Mouse (Mus musculus) hindbrain, embryonic 12.5 days (tissue): Measurements from ENCODE around the gene Abr. TPM values are rescaled to one million over a fixed set of nuclear protein-coding genes. Genes with fewer than 3 reads are reported as not detected.

Experiments used
- ATAC-seq: fragments of 200-750 bp; cut with Nextera tagmentation; 2 replicates; pipeline ENCODE4 v1.8.0; 2017; ENCODE audit warnings: moderate TSS enrichment; ENCODE audit not compliant: low FRiP score
- H3K27ac ChIP-seq: fragments of 300-500 bp; sonication (generic); 2 replicates; pipeline ENCODE4 v1.5.1; 2016; ENCODE audit warnings: mild to moderate bottlenecking
- H3K27me3 ChIP-seq: fragments of 300-500 bp; sonication (generic); 2 replicates; pipeline ENCODE4 v1.6.1; 2016; ENCODE audit warnings: mild to moderate bottlenecking
- H3K36me3 ChIP-seq: fragments of 300-500 bp; sonication (generic); 2 replicates; pipeline ENCODE4 v1.6.1; 2016; ENCODE audit warnings: mild to moderate bottlenecking
- H3K4me1 ChIP-seq: fragments of 300-500 bp; sonication (generic); 2 replicates; pipeline ENCODE4 v1.6.1; 2016
- H3K4me2 ChIP-seq: fragments of 300-500 bp; sonication (generic); replicated peaks from 2 replicates; pipeline ENCODE4 v1.6.1; 2016; ENCODE audit warnings: mild to moderate bottlenecking
- H3K4me3 ChIP-seq: fragments of 300-500 bp; sonication (generic); 2 replicates; pipeline ENCODE4 v1.5.1; 2016; ENCODE audit warnings: mild to moderate bottlenecking
- H3K9ac ChIP-seq: fragments of 300-500 bp; sonication (generic); 2 replicates; pipeline ENCODE4 v1.6.1; 2016; ENCODE audit warnings: mild to moderate bottlenecking, moderate library complexity
- H3K9me3 ChIP-seq: fragments of 300-500 bp; sonication (generic); replicated peaks from 2 replicates; pipeline ENCODE4 v1.6.1; 2016; ENCODE audit warnings: mild to moderate bottlenecking
- WGBS: fragments of 180-500 bp; shearing (Covaris S2); methylation state at CpG from one replicate; pipeline ENCODE4 v1.1.7; 2016; 5-methylcytosine and 5-hydroxymethylcytosine counted together
- polyA plus RNA-seq: library from polyadenylated mRNA; unstranded; fragments of >200 nt; fragmentation: Nextera tagmentation; extraction: Ambion mirVana; gene quantifications from 2 replicates; pipeline ENCODE4 v1.2.1, GENCODE M21; 2016

Gene Abr
- polyA plus RNA-seq, 1 experiment from 2014 or later = 85.3 TPM

- Histone ChIP-seq H3K4me1 (peaks cover 51% of the 10 kb centered on the region), H3K27me3 (no peaks in the 10 kb centered on the region), H3K9me3 (no peaks in the 10 kb centered on the region), H3K27ac (peak overlapping the region; percentile 98), H3K4me2 (peak overlapping the region; percentile 86), H3K36me3 (no peaks in the 10 kb centered on the region), H3K4me3 (peak overlapping the region; percentile 63), H3K9ac (peak overlapping the region; percentile 84)
- ATAC-seq = peak; percentile 75
- WGBS = under 1% methylated on average over 60 of the region's 67 CpGs
Observed at GRCm38 (mm10) chr11:76494360-76495126, 127.6 kb downstream of the Abr start.

- Histone ChIP-seq H3K4me2 (peak overlapping the region; percentile 86), H3K9me3 (no peaks in the 10 kb centered on the region), H3K4me1 (peaks cover 56% of the 10 kb centered on the region), H3K27me3 (no peaks in the 10 kb centered on the region), H3K27ac (peak overlapping the region; percentile 98), H3K9ac (peak overlapping the region; percentile 84), H3K36me3 (no peaks in the 10 kb centered on the region), H3K4me3 (peak overlapping the region; percentile 63)
- peak; percentile 47 for ATAC-seq
- 3% methylated on average over 6 of the region's 6 CpGs for WGBS
Observed at GRCm38 (mm10) chr11:76493811-76494274, 128.3 kb downstream of the Abr start.

- peak overlapping the region; percentile 33; the same call in 1 of the 2 replicates for H3K9ac ChIP-seq
- H3K4me3 ChIP-seq = peak overlapping the region; percentile 63
- H3K4me1 ChIP-seq = peaks cover 56% of the 10 kb centered on the region
- no peaks in the 10 kb centered on the region for H3K27me3 ChIP-seq
- peak overlapping the region; percentile 98; the same call in 1 of the 2 replicates for H3K27ac ChIP-seq
- H3K36me3 ChIP-seq = no peaks in the 10 kb centered on the region
- ATAC-seq = no peak
- H3K9me3 ChIP-seq = no peaks in the 10 kb centered on the region
- 78% methylated on average over 4 of the region's 4 CpGs for WGBS
- H3K4me2 ChIP-seq = peak overlapping the region; percentile 86
Observed at GRCm38 (mm10) chr11:76493167-76493566, 128.9 kb downstream of the Abr start.

- no peak for ATAC-seq
- H3K27me3 ChIP-seq = no peaks in the 10 kb centered on the region
- H3K27ac ChIP-seq = no peak overlapping the region
- no peak overlapping the region for H3K4me2 ChIP-seq
- no peaks in the 10 kb centered on the region for H3K9me3 ChIP-seq
- H3K4me1 ChIP-seq = peaks cover 56% of the 10 kb centered on the region
- no peaks in the 10 kb centered on the region for H3K36me3 ChIP-seq
- 88% methylated on average over 9 of the region's 9 CpGs for WGBS
- H3K9ac ChIP-seq = no peak overlapping the region
- no peak overlapping the region for H3K4me3 ChIP-seq
Observed at GRCm38 (mm10) chr11:76491817-76492216, 130.3 kb downstream of the Abr start.

GRCm38 (mm10) chr11:76489407-76489806 lies 132.7 kb downstream of the Abr start:
- ATAC-seq = no peak
- Histone ChIP-seq H3K36me3 (0 out of 2 replicates have a peak, but pooled peaks cover 4% of the 10 kb centered on the region), H3K4me3 (no peak overlapping the region), H3K27ac (no peak overlapping the region), H3K4me1 (peaks cover 58% of the 10 kb centered on the region), H3K9ac (no peak overlapping the region), H3K9me3 (no peaks in the 10 kb centered on the region), H3K27me3 (no peaks in the 10 kb centered on the region), H3K4me2 (no peak overlapping the region)
- 76% methylated on average over 6 of the region's 6 CpGs for WGBS

GRCm38 (mm10) chr11:76487024-76487423 lies 135.1 kb downstream of the Abr start:
- Histone ChIP-seq H3K4me1 (peaks cover 40% of the 10 kb centered on the region), H3K27me3 (no peaks in the 10 kb centered on the region), H3K9me3 (no peaks in the 10 kb centered on the region), H3K9ac (no peak overlapping the region), H3K4me3 (no peak overlapping the region), H3K36me3 (0 out of 2 replicates have a peak, but pooled peaks cover 4% of the 10 kb centered on the region), H3K27ac (no peak overlapping the region), H3K4me2 (no peak overlapping the region)
- ATAC-seq = no peak
- 90% methylated on average over 5 of the region's 5 CpGs for WGBS

- Histone ChIP-seq H3K4me1 (peaks cover 18% of the 10 kb centered on the region), H3K27me3 (no peaks in the 10 kb centered on the region), H3K9me3 (no peaks in the 10 kb centered on the region), H3K9ac (no peak overlapping the region), H3K4me2 (no peak overlapping the region), H3K27ac (no peak overlapping the region), H3K36me3 (peaks cover 12% of the 10 kb centered on the region), H3K4me3 (no peak overlapping the region)
- no peak for ATAC-seq
- 90% methylated on average over 2 of the region's 2 CpGs for WGBS
Observed at GRCm38 (mm10) chr11:76484033-76484432, 138.1 kb downstream of the Abr start.

- Histone ChIP-seq H3K27me3 (no peaks in the 10 kb centered on the region), H3K27ac (no peak overlapping the region), H3K9me3 (no peaks in the 10 kb centered on the region), H3K36me3 (peaks cover 20% of the 10 kb centered on the region), H3K4me2 (no peak overlapping the region), H3K9ac (no peak overlapping the region), H3K4me3 (no peak overlapping the region), H3K4me1 (peaks cover 18% of the 10 kb centered on the region)
- WGBS = 34% methylated on average over 4 of the region's 4 CpGs
- ATAC-seq = no peak
Observed at GRCm38 (mm10) chr11:76483171-76483727, 138.9 kb downstream of the Abr start.

GRCm38 (mm10) chr11:76482697-76483096 lies 139.4 kb downstream of the Abr start:
- Histone ChIP-seq H3K27ac (no peak overlapping the region), H3K4me1 (peaks cover 21% of the 10 kb centered on the region), H3K9ac (no peak overlapping the region), H3K27me3 (no peaks in the 10 kb centered on the region), H3K36me3 (peaks cover 24% of the 10 kb centered on the region), H3K4me3 (no peak overlapping the region), H3K9me3 (no peaks in the 10 kb centered on the region), H3K4me2 (no peak overlapping the region)
- 56% methylated on average over 5 of the region's 5 CpGs for WGBS
- ATAC-seq = no peak

- no peak for ATAC-seq
- no peaks in the 10 kb centered on the region for H3K9me3 ChIP-seq
- H3K27me3 ChIP-seq = no peaks in the 10 kb centered on the region
- peaks cover 26% of the 10 kb centered on the region for H3K4me1 ChIP-seq
- WGBS = 80% methylated on average over 5 of the region's 5 CpGs
- peaks cover 25% of the 10 kb centered on the region for H3K36me3 ChIP-seq
- H3K4me3 ChIP-seq = no peak overlapping the region
- H3K27ac ChIP-seq = no peak overlapping the region
- H3K9ac ChIP-seq = no peak overlapping the region
- no peak overlapping the region for H3K4me2 ChIP-seq
Observed at GRCm38 (mm10) chr11:76482183-76482582, 139.9 kb downstream of the Abr start.

- H3K27me3 ChIP-seq = no peaks in the 10 kb centered on the region
- no peaks in the 10 kb centered on the region for H3K9me3 ChIP-seq
- H3K4me3 ChIP-seq = no peak overlapping the region
- H3K36me3 ChIP-seq = peaks cover 22% of the 10 kb centered on the region
- H3K4me2 ChIP-seq = no peak overlapping the region
- H3K27ac ChIP-seq = no peak overlapping the region
- 96% methylated on average over 4 of the region's 4 CpGs for WGBS
- no peak overlapping the region for H3K9ac ChIP-seq
- no peak for ATAC-seq
- H3K4me1 ChIP-seq = peaks cover 25% of the 10 kb centered on the region
Observed at GRCm38 (mm10) chr11:76479729-76480128, 142.4 kb downstream of the Abr start.

GRCm38 (mm10) chr11:76478676-76479655 lies 143.1 kb downstream of the Abr start:
- H3K27me3 ChIP-seq = no peaks in the 10 kb centered on the region
- H3K4me2 ChIP-seq = no peak overlapping the region
- H3K4me3 ChIP-seq = no peak overlapping the region
- peaks cover 25% of the 10 kb centered on the region for H3K4me1 ChIP-seq
- no peak overlapping the region for H3K9ac ChIP-seq
- H3K9me3 ChIP-seq = no peaks in the 10 kb centered on the region
- H3K36me3 ChIP-seq = peaks cover 22% of the 10 kb centered on the region
- H3K27ac ChIP-seq = no peak overlapping the region
- WGBS = 84% methylated on average over 13 of the region's 13 CpGs
- ATAC-seq = no peak
